Mouse (Mus musculus) thymus, postnatal 36 days (tissue): ENCODE data around the gene Alox15.
A peak's percentile ranks its signal among the peaks of the same experiment; 100 is the strongest.

Experiments
- DNase-seq, 2 experiments: peaks; one replicate each; pipeline ENCODE4 v3.0.0; 2022; ENCODE audit warnings: mixed read lengths in 2 of 2

Gene Alox15

GRCm38 (mm10) chr11:70306159-70306558 is 45.7 kb downstream of the Alox15 start:
- DNase-seq, result peak in 1 of 2 experiments; percentile 26

GRCm38 (mm10) chr11:70302293-70302692 is 49.5 kb downstream of the Alox15 start:
- no peak for DNase-seq

GRCm38 (mm10) chr11:70297836-70298454 is 53.9 kb downstream of the Alox15 start:
- peak; percentile 68 to 85 for DNase-seq

- DNase-seq, result peak; percentile 36 to 56
These were observed 54.4 kb downstream of the Alox15 start for GRCm38 (mm10) chr11:70297405-70297804.
